Mouse (Mus musculus) kidney, postnatal 4 days (tissue): ENCODE results near the gene Klhl10.

Source experiments
- DNase-seq, 2 experiments: peaks; one replicate each; pipeline ENCODE4 v3.0.0; 2021; ENCODE audit warnings: mixed read lengths in 2 of 2

Klhl10 gene

GRCm38 (mm10) chr11:100408835-100409462 is 32.8 kb upstream of the Klhl10 start:
- DNase-seq, result no peak

GRCm38 (mm10) chr11:100409686-100410085 is 32.0 kb upstream of the Klhl10 start:
- DNase-seq, result no peak

GRCm38 (mm10) chr11:100411736-100412135 is 30.0 kb upstream of the Klhl10 start:
- peak in 1 of 2 experiments; percentile 46 for DNase-seq

- DNase-seq, result no peak
These were observed 28.2 kb upstream of the Klhl10 start for GRCm38 (mm10) chr11:100413541-100413940.

- DNase-seq, result peak; percentile 90 to 94
These were observed 27.4 kb upstream of the Klhl10 start, which contains the start of gene P3h4 for GRCm38 (mm10) chr11:100414021-100414913. P3h4 (minus strand) TSS chr11:100414836.

GRCm38 (mm10) chr11:100414914-100415822 is 26.5 kb upstream of the Klhl10 start, which contains the start of gene Fkbp10:
Fkbp10 (plus strand) TSS chr11:100415697.
- peak; percentile 79 to 87 for DNase-seq

GRCm38 (mm10) chr11:100421537-100421936 is 20.2 kb upstream of the Klhl10 start:
- DNase-seq, result peak; percentile 44 to 64

GRCm38 (mm10) chr11:100423836-100424235 is 17.9 kb upstream of the Klhl10 start:
- DNase-seq, result no peak

GRCm38 (mm10) chr11:100425851-100426250 is 15.9 kb upstream of the Klhl10 start:
- peak; percentile 84 to 88 for DNase-seq

GRCm38 (mm10) chr11:100426820-100427219 is 14.9 kb upstream of the Klhl10 start:
- no peak for DNase-seq

GRCm38 (mm10) chr11:100428612-100429199 is 13.0 kb upstream of the Klhl10 start:
- no peak for DNase-seq

- no peak for DNase-seq
These were observed 11.7 kb upstream of the Klhl10 start for GRCm38 (mm10) chr11:100430052-100430451.

GRCm38 (mm10) chr11:100432002-100432401 is 9.7 kb upstream of the Klhl10 start:
- DNase-seq, result no peak

- no peak for DNase-seq
These were observed 6.0 kb upstream of the Klhl10 start for GRCm38 (mm10) chr11:100435678-100436246.

- DNase-seq, result no peak
These were observed 3.8 kb upstream of the Klhl10 start for GRCm38 (mm10) chr11:100437901-100438300.

GRCm38 (mm10) chr11:100440691-100441522 is 810 bp upstream of the Klhl10 start:
- peak; percentile 89 to 93 for DNase-seq

GRCm38 (mm10) chr11:100442625-100443024 is 908 bp downstream of the Klhl10 start:
- no peak for DNase-seq

GRCm38 (mm10) chr11:100457247-100457646 is 15.5 kb downstream of the Klhl10 start:
- DNase-seq, result no peak

GRCm38 (mm10) chr11:100457711-100458110 is 16.0 kb downstream of the Klhl10 start:
- DNase-seq, result no peak

- DNase-seq, result no peak
These were observed 21.0 kb downstream of the Klhl10 start for GRCm38 (mm10) chr11:100462699-100463098.

- DNase-seq, result no peak
These were observed 23.6 kb downstream of the Klhl10 start for GRCm38 (mm10) chr11:100465229-100465792.
